Mouse (Mus musculus): ENCODE data around the gene Atr. TPM values are rescaled to one million over a fixed set of nuclear protein-coding genes. Genes with fewer than 3 reads are reported as not detected.

The Atr gene
- total RNA-seq, 2 experiments from 2014 or later: 4.2 to 5.2 TPM

- H3K27ac ChIP-seq: no peak within 1 kb of the TSS
- intact Hi-C loops (cut with DNase I): no loop called here
- TF ChIP-seq CTCF (IDR thresholded peaks at IDR 0.05): no peak
- peak; percentile 79 for DNase-seq
- peak within 1 kb of the TSS; percentile 84 for H3K4me3 ChIP-seq
Observed at GRCm38 (mm10) chr9:95844825-95845460, 12.5 kb upstream of the Atr start, which contains the start of gene Pls1. TSS of gene Pls1 (minus strand) at chr9:95845311.

- intact Hi-C loops (cut with DNase I): no loop called here
- Histone ChIP-seq H3K4me3 (no peak overlapping the region), H3K27ac (no peak overlapping the region)
- DNase-seq: no peak
- TF ChIP-seq CTCF (IDR thresholded peaks at IDR 0.05): no peak
Observed at GRCm38 (mm10) chr9:95845711-95846110, 11.7 kb upstream of the Atr start.

- DNase-seq: no peak
- no peak overlapping the region for H3K27ac ChIP-seq
- no peak for TF ChIP-seq CTCF (IDR thresholded peaks at IDR 0.05)
- H3K4me3 ChIP-seq: no peak overlapping the region
- intact Hi-C loops (cut with DNase I): loop anchor here (5.0 kb wide), 1 partner anchor 359 kb away; no protein-coding TSS in a partner anchor
Observed at GRCm38 (mm10) chr9:95851671-95852070, 5.7 kb upstream of the Atr start.

- intact Hi-C loops (cut with DNase I): loop anchor here (1.0 to 5.0 kb wide), 2 partner anchors 313 to 361 kb away; no protein-coding TSS in a partner anchor
- no peak overlapping the region for H3K4me3 ChIP-seq
- DNase-seq: peak; percentile 65
- no peak overlapping the region for H3K27ac ChIP-seq
- peak; percentile 93 for TF ChIP-seq CTCF (IDR thresholded peaks at IDR 0.05)
Observed at GRCm38 (mm10) chr9:95852896-95853295, 4.5 kb upstream of the Atr start.

DNA sequence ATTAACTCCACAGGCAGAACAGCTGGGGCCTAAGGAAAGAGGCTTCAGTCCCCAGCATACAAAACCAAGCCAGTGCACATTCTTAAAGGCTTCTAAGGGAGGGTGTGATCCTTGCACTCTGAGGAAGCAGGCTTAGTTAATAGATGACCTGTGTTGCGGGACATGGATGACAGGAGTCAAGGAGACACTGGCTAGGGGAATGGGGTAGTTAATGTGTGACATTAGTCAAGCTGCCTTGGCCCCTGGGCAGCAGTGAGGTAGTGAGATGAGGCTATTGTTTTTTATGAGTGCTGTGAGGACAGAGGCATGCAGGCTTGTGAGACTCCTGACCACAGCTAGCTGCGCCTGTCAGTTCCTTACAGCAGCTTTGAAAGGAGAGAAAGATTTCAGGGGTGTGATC lies 2.5 kb upstream of the Atr start:
- TF ChIP-seq CTCF (IDR thresholded peaks at IDR 0.05): no peak
- Histone ChIP-seq H3K4me3 (no peak overlapping the region), H3K27ac (no peak overlapping the region)
- DNase-seq: no peak
- intact Hi-C loops (cut with DNase I): loop anchor here (5.0 kb wide), 1 partner anchor 363 kb away; no protein-coding TSS in a partner anchor

DNA sequence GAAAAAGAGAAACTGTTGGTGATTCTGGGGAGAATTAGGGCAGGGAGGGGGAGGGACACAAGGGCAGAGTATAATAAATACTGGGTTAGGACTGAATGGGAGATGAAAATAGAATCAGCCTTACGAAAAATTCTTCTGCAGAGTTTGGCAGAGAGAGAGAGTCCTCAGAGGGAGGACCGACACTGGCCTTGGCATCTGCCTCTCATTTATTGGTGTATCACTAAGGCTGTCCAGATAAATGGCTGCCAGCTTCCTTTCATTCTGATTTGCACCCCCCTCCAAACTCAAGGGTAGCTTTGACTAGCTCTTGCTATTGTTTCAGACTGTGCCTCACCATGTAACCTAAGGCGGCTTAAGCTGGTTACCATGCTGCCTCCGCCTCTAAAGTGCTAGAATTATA lies 1.4 kb upstream of the Atr start:
- Histone ChIP-seq H3K4me3 (no peak overlapping the region), H3K27ac (no peak overlapping the region)
- intact Hi-C loops (cut with DNase I): no loop called here
- TF ChIP-seq CTCF (IDR thresholded peaks at IDR 0.05): no peak
- no peak for DNase-seq

GRCm38 (mm10) chr9:95858027-95858570 lies 702 bp downstream of the Atr start:
- DNase-seq: no peak
- H3K27ac ChIP-seq: peak overlapping the region; percentile 89
- intact Hi-C loops (cut with DNase I): no loop called here
- no peak for TF ChIP-seq CTCF (IDR thresholded peaks at IDR 0.05)
- peak overlapping the region; percentile 87 for H3K4me3 ChIP-seq

DNA sequence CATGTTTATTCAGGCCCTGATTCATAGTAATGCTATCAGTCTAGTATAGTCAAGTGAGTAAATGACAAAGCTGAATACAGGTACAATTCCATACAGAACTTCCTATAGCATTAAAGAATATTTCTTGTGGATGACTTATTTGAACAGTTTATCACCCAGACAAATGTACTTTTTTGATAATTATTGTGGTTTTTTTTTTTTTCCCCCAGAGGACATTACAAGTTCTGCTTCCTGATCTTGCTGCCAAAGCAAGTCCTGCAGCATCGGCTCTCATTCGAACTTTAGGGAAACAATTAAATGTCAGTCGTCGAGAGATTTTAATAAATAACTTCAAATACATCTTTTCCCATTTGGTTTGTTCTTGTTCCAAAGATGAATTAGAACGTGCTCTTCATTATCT lies 20.8 kb downstream of the Atr start:
- no peak for TF ChIP-seq CTCF (IDR thresholded peaks at IDR 0.05)
- H3K4me3 ChIP-seq: no peak overlapping the region
- no peak for DNase-seq
- no peak overlapping the region for H3K27ac ChIP-seq
- intact Hi-C loops (cut with DNase I): no loop called here

- no peak for TF ChIP-seq CTCF (IDR thresholded peaks at IDR 0.05)
- intact Hi-C loops (cut with DNase I): loop anchor here (10.0 kb wide), 1 partner anchor 102 kb away; no protein-coding TSS in a partner anchor
- Histone ChIP-seq H3K4me3 (no peak overlapping the region), H3K27ac (no peak overlapping the region)
- no peak for DNase-seq
Observed at GRCm38 (mm10) chr9:95882751-95883150, 25.4 kb downstream of the Atr start.

GRCm38 (mm10) chr9:95897392-95897791 lies 40.0 kb downstream of the Atr start:
- intact Hi-C loops (cut with DNase I): no loop called here
- no peak for DNase-seq
- TF ChIP-seq CTCF (IDR thresholded peaks at IDR 0.05): no peak

GRCm38 (mm10) chr9:95932855-95933254 lies 75.5 kb downstream of the Atr start:
- no peak for DNase-seq
- TF ChIP-seq CTCF (IDR thresholded peaks at IDR 0.05): peak; percentile 4; the same call in 1 of the 2 replicates
- intact Hi-C loops (cut with DNase I): no loop called here
- H3K4me3 ChIP-seq: no peak overlapping the region
- H3K27ac ChIP-seq: no peak overlapping the region

More at GRCm38 (mm10) chr9:95897392-95897791, 40.0 kb downstream of the Atr start:
- no peak overlapping the region for H3K4me3 ChIP-seq
- H3K27ac ChIP-seq: no peak overlapping the region

DNA sequence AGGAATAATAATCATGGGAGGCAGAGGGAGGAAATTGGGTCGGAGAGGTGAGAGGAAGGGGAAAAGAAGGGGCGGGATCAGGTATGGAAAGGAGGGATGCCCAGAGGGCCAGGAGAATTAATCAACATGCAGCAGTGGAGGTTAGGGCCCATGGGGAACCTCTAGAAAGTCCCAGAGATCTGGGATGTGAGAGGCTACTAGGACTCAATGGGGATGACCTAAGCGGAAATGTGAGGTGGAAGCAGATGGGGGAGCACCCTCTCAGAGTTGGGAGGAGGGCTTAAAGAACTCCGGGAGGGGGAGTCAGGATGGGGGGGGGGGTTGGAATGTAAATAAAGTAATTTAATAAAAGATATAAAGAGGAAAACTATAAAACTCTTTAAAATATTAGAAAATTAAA lies 96.3 kb downstream of the Atr start:
- DNase-seq: no peak
- intact Hi-C loops (cut with DNase I): loop anchor here (5.0 kb wide), 1 partner anchor 164 kb away; the partner anchor contains the start of gene Gk5
- Histone ChIP-seq H3K4me3 (peak overlapping the region; percentile 81), H3K27ac (peak overlapping the region; percentile 95)
- no peak for TF ChIP-seq CTCF (IDR thresholded peaks at IDR 0.05)

DNA sequence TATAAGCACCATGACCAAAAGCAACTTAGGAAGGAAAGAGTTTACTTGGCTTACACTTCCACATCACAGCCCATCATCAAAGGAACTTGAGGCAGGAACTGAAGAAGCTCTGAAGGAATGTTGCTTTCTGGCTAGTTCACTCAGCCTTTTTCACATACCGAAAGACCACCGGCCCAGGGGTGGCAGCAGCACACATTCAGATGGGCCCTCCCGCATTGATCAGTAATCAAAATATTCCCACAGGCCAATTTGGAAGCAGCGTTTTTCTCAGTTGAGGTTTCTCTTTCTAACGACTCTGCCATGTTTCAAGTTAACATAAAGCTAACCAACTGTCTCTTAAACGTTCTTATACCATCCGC lies 96.8 kb downstream of the Atr start:
- H3K27ac ChIP-seq: peak overlapping the region; percentile 95
- intact Hi-C loops (cut with DNase I): loop anchor here (5.0 kb wide), 1 partner anchor 163 kb away; the partner anchor contains the start of gene Gk5
- peak overlapping the region; percentile 81 for H3K4me3 ChIP-seq
- no peak for DNase-seq
- TF ChIP-seq CTCF (IDR thresholded peaks at IDR 0.05): no peak

All from gastrocnemius, adult 2 months (tissue).